Mouse (Mus musculus): ENCODE data around the gene Syn2. TPM values are rescaled to one million over a fixed set of nuclear protein-coding genes. Genes with fewer than 3 reads are reported as not detected.

The Syn2 gene
- polyA plus RNA-seq, 1 experiment from 2014 or later: 0.71 TPM

- no peak overlapping the region for H3K9ac ChIP-seq (replicated peaks)
- H3K4me1 ChIP-seq (replicated peaks): no peaks in the 10 kb centered on the region; the same call in 1 of the 2 replicates
- no peak overlapping the region for H3K4me2 ChIP-seq
- no peak overlapping the region for H3K4me3 ChIP-seq (replicated peaks)
- H3K36me3 ChIP-seq: no peaks in the 10 kb centered on the region
- no peaks in the 10 kb centered on the region for H3K9me3 ChIP-seq
- no peak for ATAC-seq (ENCODE audit: insufficient number of reproducible peaks, insufficient read depth, low FRiP score, low TSS enrichment, low read depth)
- H3K27ac ChIP-seq: no peak overlapping the region
- H3K27me3 ChIP-seq: no peaks in the 10 kb centered on the region
- WGBS: 84% methylated on average over 2 of the region's 2 CpGs
Measured at GRCm38 (mm10) chr6:115307134-115307533, 172.4 kb downstream of the Syn2 start.

DNA sequence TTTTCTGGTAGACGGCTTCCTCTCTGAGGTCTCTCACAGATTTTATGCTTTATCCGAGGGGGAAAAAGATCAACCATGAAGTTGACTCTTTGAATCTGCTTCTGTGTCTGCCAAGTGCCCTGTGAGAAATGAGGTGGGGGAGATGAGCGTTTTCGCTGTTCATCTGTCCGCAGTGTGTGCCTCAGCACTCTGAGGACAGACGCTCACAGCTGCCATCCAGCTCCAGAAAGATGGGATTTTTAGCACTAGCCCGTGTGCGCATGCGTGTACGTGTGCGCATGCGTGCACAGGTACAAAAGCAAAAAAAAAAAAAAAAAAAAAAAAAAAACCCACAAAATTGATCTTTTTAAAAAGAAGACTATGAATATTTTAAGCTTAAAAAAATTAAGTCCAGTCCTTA, 178.1 kb downstream of the Syn2 start:
- no peaks in the 10 kb centered on the region for H3K27me3 ChIP-seq
- WGBS: 75% methylated on average over 12 of the region's 12 CpGs
- no peak for ATAC-seq (ENCODE audit: insufficient number of reproducible peaks, insufficient read depth, low FRiP score, low TSS enrichment, low read depth)
- no peaks in the 10 kb centered on the region; the same call in 1 of the 2 replicates for H3K4me1 ChIP-seq (replicated peaks)
- H3K9me3 ChIP-seq: no peaks in the 10 kb centered on the region
- no peak overlapping the region for H3K4me2 ChIP-seq
- no peak overlapping the region for H3K9ac ChIP-seq (replicated peaks)
- H3K27ac ChIP-seq: no peak overlapping the region
- H3K4me3 ChIP-seq (replicated peaks): no peak overlapping the region
- H3K36me3 ChIP-seq: no peaks in the 10 kb centered on the region

DNA sequence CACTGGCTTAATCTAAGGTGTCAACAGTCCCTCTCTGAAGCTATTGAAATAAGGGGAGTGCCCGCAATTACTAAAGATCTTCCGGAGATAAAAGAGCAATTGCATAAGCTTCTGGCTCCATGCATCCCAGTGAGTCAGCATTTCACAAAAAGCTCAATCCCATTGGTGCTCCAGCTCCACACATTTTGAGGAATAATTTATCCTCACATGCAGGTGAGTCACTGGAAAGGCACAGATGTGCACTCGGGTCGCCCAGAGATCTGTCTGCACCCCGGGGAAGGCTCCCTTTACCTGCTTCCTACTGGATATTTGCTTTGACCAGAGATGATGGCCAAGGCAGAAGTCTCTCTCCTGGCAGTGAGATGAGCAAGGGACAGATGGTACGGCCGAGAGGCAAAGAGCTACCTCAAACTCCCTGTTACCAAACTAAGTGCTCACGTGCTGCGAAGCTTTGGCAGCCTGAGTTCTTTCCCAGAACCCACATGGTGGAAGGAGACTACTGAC, 178.6 kb downstream of the Syn2 start:
- 70% methylated on average over 9 of the region's 9 CpGs for WGBS
- H3K27me3 ChIP-seq: no peaks in the 10 kb centered on the region
- no peaks in the 10 kb centered on the region for H3K9me3 ChIP-seq
- no peak overlapping the region for H3K27ac ChIP-seq
- no peaks in the 10 kb centered on the region; the same call in 1 of the 2 replicates for H3K4me1 ChIP-seq (replicated peaks)
- ATAC-seq (ENCODE audit: insufficient number of reproducible peaks, insufficient read depth, low FRiP score, low TSS enrichment, low read depth): no peak
- no peaks in the 10 kb centered on the region for H3K36me3 ChIP-seq
- H3K4me2 ChIP-seq: no peak overlapping the region
- no peak overlapping the region for H3K4me3 ChIP-seq (replicated peaks)
- no peak overlapping the region for H3K9ac ChIP-seq (replicated peaks)

- H3K4me2 ChIP-seq: no peak overlapping the region
- no peaks in the 10 kb centered on the region for H3K9me3 ChIP-seq
- ATAC-seq (ENCODE audit: insufficient number of reproducible peaks, insufficient read depth, low FRiP score, low TSS enrichment, low read depth): no peak
- 58% methylated on average over 7 of the region's 7 CpGs for WGBS
- H3K27me3 ChIP-seq: no peaks in the 10 kb centered on the region
- no peaks in the 10 kb centered on the region; the same call in 1 of the 2 replicates for H3K4me1 ChIP-seq (replicated peaks)
- no peaks in the 10 kb centered on the region for H3K36me3 ChIP-seq
- no peak overlapping the region for H3K4me3 ChIP-seq (replicated peaks)
- no peak overlapping the region for H3K9ac ChIP-seq (replicated peaks)
- no peak overlapping the region for H3K27ac ChIP-seq
Measured at GRCm38 (mm10) chr6:115313910-115314309, 179.2 kb downstream of the Syn2 start.

DNA sequence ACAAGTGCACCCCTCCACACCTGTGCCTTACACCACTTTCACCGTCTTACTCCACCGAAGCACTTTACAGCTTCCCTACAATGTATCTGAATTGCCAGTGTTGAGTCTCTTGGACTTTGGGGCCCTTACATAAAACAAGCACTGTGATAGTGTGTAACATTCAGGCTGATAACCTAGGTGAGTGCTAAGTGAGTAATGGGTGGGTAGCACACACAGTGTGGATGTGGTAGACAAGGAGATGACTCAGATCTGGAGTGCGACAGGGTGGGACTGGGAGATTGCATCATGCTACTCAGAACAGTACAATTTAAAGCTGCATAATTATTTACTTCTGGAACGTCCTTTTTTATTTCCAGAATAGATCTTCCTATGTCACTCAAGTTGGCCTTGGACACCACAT, 181.1 kb downstream of the Syn2 start:
- 86% methylated on average over 4 of the region's 4 CpGs for WGBS
- Histone ChIP-seq H3K9me3 (no peaks in the 10 kb centered on the region), H3K9ac (replicated peaks) (no peak overlapping the region), H3K4me1 (replicated peaks) (no peaks in the 10 kb centered on the region), H3K27ac (no peak overlapping the region), H3K4me3 (replicated peaks) (no peak overlapping the region), H3K36me3 (no peaks in the 10 kb centered on the region), H3K27me3 (no peaks in the 10 kb centered on the region), H3K4me2 (no peak overlapping the region)
- no peak for ATAC-seq (ENCODE audit: insufficient number of reproducible peaks, insufficient read depth, low FRiP score, low TSS enrichment, low read depth)

DNA sequence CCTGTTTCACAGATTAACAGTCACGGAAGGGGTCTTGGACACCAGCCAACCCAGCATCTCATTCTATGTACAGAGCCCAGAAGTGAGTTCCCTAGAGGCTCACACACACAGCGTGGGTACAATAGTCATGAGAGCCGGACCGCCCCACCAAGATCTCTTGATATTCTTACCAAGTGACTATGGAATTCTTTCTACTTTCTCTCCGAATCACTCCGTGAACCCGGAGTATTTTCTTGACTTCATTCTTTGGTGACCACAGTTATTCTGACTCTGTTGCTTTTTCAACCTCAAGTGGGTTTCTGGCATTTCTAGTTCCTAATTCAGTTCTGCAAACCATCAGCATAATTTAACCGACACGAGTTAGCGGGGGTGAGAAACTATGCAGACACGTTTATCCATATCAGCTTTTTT, 182.1 kb downstream of the Syn2 start:
- Histone ChIP-seq H3K4me3 (replicated peaks) (no peak overlapping the region), H3K4me2 (no peak overlapping the region), H3K27ac (no peak overlapping the region), H3K36me3 (no peaks in the 10 kb centered on the region), H3K27me3 (no peaks in the 10 kb centered on the region), H3K4me1 (replicated peaks) (no peaks in the 10 kb centered on the region), H3K9ac (replicated peaks) (no peak overlapping the region), H3K9me3 (no peaks in the 10 kb centered on the region)
- no peak for ATAC-seq (ENCODE audit: insufficient number of reproducible peaks, insufficient read depth, low FRiP score, low TSS enrichment, low read depth)
- WGBS: 76% methylated on average over 11 of the region's 11 CpGs

- ATAC-seq (ENCODE audit: insufficient number of reproducible peaks, insufficient read depth, low FRiP score, low TSS enrichment, low read depth): no peak
- no peaks in the 10 kb centered on the region for H3K9me3 ChIP-seq
- H3K4me2 ChIP-seq: no peak overlapping the region
- 88% methylated on average over 6 of the region's 6 CpGs for WGBS
- H3K9ac ChIP-seq (replicated peaks): no peak overlapping the region
- no peaks in the 10 kb centered on the region for H3K4me1 ChIP-seq (replicated peaks)
- no peak overlapping the region for H3K27ac ChIP-seq
- H3K27me3 ChIP-seq: no peaks in the 10 kb centered on the region
- H3K36me3 ChIP-seq: no peaks in the 10 kb centered on the region
- no peak overlapping the region for H3K4me3 ChIP-seq (replicated peaks)
Measured at GRCm38 (mm10) chr6:115318811-115319210, 184.1 kb downstream of the Syn2 start.

DNA sequence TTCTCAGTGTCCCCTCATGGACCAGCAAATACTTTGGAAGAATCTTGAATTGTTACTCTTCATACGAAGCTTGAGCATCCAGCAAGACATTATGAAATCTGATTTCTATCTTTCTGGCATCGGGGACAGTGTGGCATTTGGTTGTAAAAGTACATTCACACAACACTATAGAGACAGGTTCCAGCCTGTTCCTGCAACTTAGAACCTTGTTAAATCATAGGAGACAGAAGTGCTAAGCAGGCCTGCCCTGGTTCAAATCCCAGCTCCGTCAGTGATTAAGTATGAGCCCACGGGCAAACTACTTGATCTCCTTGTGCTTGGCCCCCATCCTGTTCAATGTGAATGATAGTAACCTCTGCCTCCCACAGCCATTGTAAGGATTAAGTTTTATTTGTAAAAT, 185.0 kb downstream of the Syn2 start:
- no peaks in the 10 kb centered on the region for H3K36me3 ChIP-seq
- H3K9ac ChIP-seq (replicated peaks): no peak overlapping the region
- H3K4me2 ChIP-seq: no peak overlapping the region
- H3K9me3 ChIP-seq: no peaks in the 10 kb centered on the region
- no peak for ATAC-seq (ENCODE audit: insufficient number of reproducible peaks, insufficient read depth, low FRiP score, low TSS enrichment, low read depth)
- H3K4me3 ChIP-seq (replicated peaks): no peak overlapping the region
- WGBS: 87% methylated on average over 4 of the region's 4 CpGs
- H3K27me3 ChIP-seq: no peaks in the 10 kb centered on the region
- H3K27ac ChIP-seq: no peak overlapping the region
- no peaks in the 10 kb centered on the region for H3K4me1 ChIP-seq (replicated peaks)

DNA sequence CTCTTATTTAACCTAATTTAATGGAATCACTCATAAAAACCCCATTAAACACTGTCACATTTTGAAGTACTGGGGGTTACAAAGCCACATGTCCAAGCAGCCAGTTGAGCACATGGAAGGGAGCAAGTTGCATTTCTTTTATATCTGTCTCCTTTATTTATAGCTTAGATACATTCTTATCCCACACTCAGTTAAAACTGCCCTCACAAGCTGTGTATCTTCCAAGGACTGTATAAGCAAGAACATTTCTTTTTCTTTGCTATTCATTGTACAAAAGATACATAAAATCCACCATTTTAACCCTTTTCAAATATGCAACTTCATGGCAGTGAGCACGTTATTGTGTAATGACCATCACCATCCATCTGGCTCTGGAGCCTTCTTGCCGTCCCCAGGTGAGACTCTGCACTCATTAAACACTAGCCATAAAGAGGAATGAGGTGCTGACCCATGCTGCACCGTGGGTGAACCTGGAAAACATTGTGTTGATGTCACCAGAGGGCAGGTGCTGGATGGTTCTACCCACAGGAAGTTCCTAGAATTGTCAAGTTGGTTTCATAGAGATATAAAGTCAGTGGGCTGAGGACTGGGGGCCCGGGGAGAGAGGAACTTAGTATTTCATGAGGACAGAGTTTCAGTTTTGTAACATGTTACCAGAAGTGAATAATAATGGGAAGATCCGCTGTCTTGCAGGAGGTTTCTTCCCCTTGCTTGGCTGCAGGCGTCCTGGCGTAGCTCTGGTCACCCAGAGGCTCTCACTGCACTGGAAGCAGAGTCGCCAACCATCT, 186.4 kb downstream of the Syn2 start:
- no peaks in the 10 kb centered on the region for H3K9me3 ChIP-seq
- no peak overlapping the region for H3K4me2 ChIP-seq
- no peak for ATAC-seq (ENCODE audit: insufficient number of reproducible peaks, insufficient read depth, low FRiP score, low TSS enrichment, low read depth)
- no peak overlapping the region for H3K9ac ChIP-seq (replicated peaks)
- 72% methylated on average over 8 of the region's 8 CpGs for WGBS
- no peaks in the 10 kb centered on the region for H3K4me1 ChIP-seq (replicated peaks)
- no peaks in the 10 kb centered on the region for H3K36me3 ChIP-seq
- H3K27ac ChIP-seq: no peak overlapping the region
- H3K4me3 ChIP-seq (replicated peaks): no peak overlapping the region
- no peaks in the 10 kb centered on the region; the same call in 1 of the 2 replicates for H3K27me3 ChIP-seq

DNA sequence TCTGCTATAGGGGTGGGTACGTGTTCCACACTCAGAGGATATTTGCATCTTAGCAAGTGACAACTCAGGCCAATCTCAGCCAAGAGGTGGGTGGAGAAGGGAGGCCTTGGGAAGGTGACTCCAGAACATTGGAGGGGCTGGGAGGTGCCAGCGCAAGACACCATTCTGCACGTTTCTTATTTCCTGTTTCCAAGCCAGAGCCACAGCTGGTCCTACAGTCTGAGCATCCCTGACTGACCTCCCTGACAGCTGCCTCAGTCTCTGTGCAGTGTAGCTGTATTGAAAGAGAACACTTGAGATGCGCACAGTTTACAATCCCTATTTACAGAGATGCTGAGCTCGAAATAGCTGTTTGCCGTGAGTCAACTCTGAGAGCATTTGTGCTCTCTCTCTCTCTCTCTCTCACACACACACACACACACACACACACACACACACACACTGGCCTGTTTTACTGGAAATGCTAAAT, 187.2 kb downstream of the Syn2 start:
- 70% methylated on average over 6 of the region's 6 CpGs for WGBS
- Histone ChIP-seq H3K9me3 (no peaks in the 10 kb centered on the region), H3K4me1 (replicated peaks) (no peaks in the 10 kb centered on the region), H3K9ac (replicated peaks) (no peak overlapping the region), H3K4me2 (no peak overlapping the region), H3K27me3 (no peaks in the 10 kb centered on the region; the same call in 1 of the 2 replicates), H3K4me3 (replicated peaks) (no peak overlapping the region), H3K27ac (no peak overlapping the region), H3K36me3 (no peaks in the 10 kb centered on the region)
- ATAC-seq (ENCODE audit: insufficient number of reproducible peaks, insufficient read depth, low FRiP score, low TSS enrichment, low read depth): no peak

DNA sequence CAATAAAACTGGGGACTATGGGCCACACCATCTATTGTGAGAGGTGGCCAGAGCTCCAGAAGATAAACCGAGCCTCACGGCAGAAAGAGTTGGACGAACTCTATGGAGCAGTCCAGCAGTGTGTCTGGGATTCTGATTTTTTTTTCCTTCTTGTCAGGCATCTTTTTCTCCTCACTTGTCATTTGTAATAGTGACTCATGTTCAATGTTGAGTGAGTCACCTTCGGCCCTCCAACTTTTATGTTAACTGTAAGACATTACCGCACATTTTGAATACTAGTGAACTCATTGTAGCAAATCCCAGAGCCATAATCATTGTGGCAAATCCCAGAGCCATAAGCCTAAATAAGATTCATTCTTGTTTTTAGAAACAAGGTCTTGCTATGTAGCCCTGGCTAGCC, 188.3 kb downstream of the Syn2 start:
- Histone ChIP-seq H3K27ac (no peak overlapping the region), H3K4me1 (replicated peaks) (no peaks in the 10 kb centered on the region), H3K4me3 (replicated peaks) (no peak overlapping the region), H3K36me3 (no peaks in the 10 kb centered on the region), H3K9me3 (peaks cover 5% of the 10 kb centered on the region; the same call in 1 of the 2 replicates), H3K4me2 (no peak overlapping the region), H3K27me3 (no peaks in the 10 kb centered on the region; the same call in 1 of the 2 replicates), H3K9ac (replicated peaks) (no peak overlapping the region)
- WGBS: 92% methylated on average over 5 of the region's 5 CpGs
- no peak for ATAC-seq (ENCODE audit: insufficient number of reproducible peaks, insufficient read depth, low FRiP score, low TSS enrichment, low read depth)

DNA sequence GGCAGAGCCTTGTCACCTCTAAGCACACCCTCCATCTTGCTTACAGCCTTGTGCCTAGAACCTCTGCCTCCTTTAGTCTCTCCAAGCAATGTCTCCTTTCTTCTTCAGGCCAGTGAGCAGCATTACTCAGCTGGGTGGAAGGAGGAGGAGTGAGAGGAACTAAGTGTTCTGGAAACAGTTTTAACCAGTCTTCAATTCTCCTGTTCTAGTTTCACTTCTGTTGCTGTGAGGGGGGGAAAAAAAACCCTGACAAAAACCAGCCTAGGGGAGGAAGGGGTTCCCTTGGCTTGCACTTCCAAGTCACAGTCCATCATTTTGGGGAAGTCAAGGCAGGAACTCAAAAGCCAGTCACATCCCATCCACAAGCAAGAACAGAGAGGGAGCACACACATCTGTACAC, 196.3 kb downstream of the Syn2 start:
- ATAC-seq (ENCODE audit: insufficient number of reproducible peaks, insufficient read depth, low FRiP score, low TSS enrichment, low read depth): no peak
- no peaks in the 10 kb centered on the region for H3K36me3 ChIP-seq
- no peak overlapping the region for H3K4me3 ChIP-seq (replicated peaks)
- H3K9ac ChIP-seq (replicated peaks): no peak overlapping the region
- no peaks in the 10 kb centered on the region for H3K27me3 ChIP-seq
- peaks cover 5% of the 10 kb centered on the region; the same call in 1 of the 2 replicates for H3K9me3 ChIP-seq
- H3K4me2 ChIP-seq: no peak overlapping the region
- H3K4me1 ChIP-seq (replicated peaks): peaks cover 6% of the 10 kb centered on the region
- no peak overlapping the region for H3K27ac ChIP-seq

All from limb, embryonic 12.5 days (tissue).